Mouse (Mus musculus) lung, embryonic 15.5 days (tissue): Measurements from ENCODE around the gene 4933424G06Rik. TPM values are rescaled to one million over a fixed set of nuclear protein-coding genes. Genes with fewer than 3 reads are reported as not detected.
"Not testable (repeated sequence)": the region's sequence is repeated elsewhere in the genome, so short reads cannot be mapped to it uniquely, and the experiment has no call there.

Experiments
- ATAC-seq: fragments of 200-750 bp; cut with Nextera tagmentation; 2 replicates; pipeline ENCODE4 v1.8.0; 2017; ENCODE audit warnings: moderate number of reproducible peaks, borderline replicate concordance; ENCODE audit not compliant: low FRiP score, low TSS enrichment; ENCODE audit errors: extremely low read depth
- H3K27ac ChIP-seq: fragments of 300-500 bp; sonication (generic); 2 replicates; pipeline ENCODE4 v1.5.1; 2015; ENCODE audit warnings: moderate library complexity, mild to moderate bottlenecking, inconsistent platforms
- H3K27me3 ChIP-seq: fragments of 300-500 bp; sonication (generic); 2 replicates; pipeline ENCODE4 v1.6.1; 2015; ENCODE audit warnings: inconsistent platforms
- H3K36me3 ChIP-seq: fragments of 300-500 bp; sonication (generic); 2 replicates; pipeline ENCODE4 v1.6.1; 2015; ENCODE audit warnings: inconsistent platforms
- H3K4me1 ChIP-seq: fragments of 300-500 bp; sonication (generic); 2 replicates; pipeline ENCODE4 v1.6.1; 2015; ENCODE audit warnings: inconsistent platforms
- H3K4me2 ChIP-seq: fragments of 300-500 bp; sonication (generic); 2 replicates; pipeline ENCODE4 v1.6.1; 2015; ENCODE audit warnings: inconsistent platforms, mild to moderate bottlenecking, moderate library complexity
- H3K4me3 ChIP-seq: fragments of 300-500 bp; sonication (generic); 2 replicates; pipeline ENCODE4 v1.5.1; 2015; ENCODE audit warnings: mild to moderate bottlenecking, inconsistent platforms
- H3K9ac ChIP-seq: fragments of 300-500 bp; sonication (generic); 2 replicates; pipeline ENCODE4 v1.6.1; 2015; ENCODE audit warnings: inconsistent platforms
- H3K9me3 ChIP-seq: fragments of 300-500 bp; sonication (generic); 2 replicates; pipeline ENCODE4 v1.6.1; 2016; ENCODE audit warnings: inconsistent platforms
- WGBS: fragments of 180-500 bp; shearing (Covaris S2); methylation state at CpG from one replicate; pipeline ENCODE4 v1.1.7; 2015; 5-methylcytosine and 5-hydroxymethylcytosine counted together
- polyA plus RNA-seq: library from polyadenylated mRNA; unstranded; fragments of >200 nt; fragmentation: Nextera tagmentation; extraction: Ambion mirVana; gene quantifications from 2 replicates; pipeline ENCODE4 v1.2.1, GENCODE M21; 2015

Gene 4933424G06Rik
- polyA plus RNA-seq, result not detected in 2 replicates

GRCm38 (mm10) chr1:36709854-36710280, at the start of gene 4933424G06Rik:
4933424G06Rik (plus strand) TSS chr1:36710149.
- WGBS, result under 1% methylated on average over 29 of the region's 29 CpGs
- Histone ChIP-seq H3K4me3 (peak within 1 kb of the TSS; percentile 90), H3K27me3 (no peaks in the 10 kb centered on the region), H3K9ac (peak within 1 kb of the TSS; percentile 88), H3K4me2 (peak within 1 kb of the TSS; percentile 76), H3K4me1 (peaks cover 14% of the 10 kb centered on the region), H3K27ac (peak within 1 kb of the TSS; percentile 74), H3K36me3 (peaks cover 17% of the 10 kb centered on the region), H3K9me3 (no peaks in the 10 kb centered on the region)
- ATAC-seq, result peak; percentile 98

- H3K36me3 ChIP-seq, result no peaks in the 10 kb centered on the region
- WGBS, result 41% methylated on average over 4 of the region's 4 CpGs
- no peak overlapping the region for H3K27ac ChIP-seq
- 0 out of 2 replicates have a peak, but pooled peaks cover 4% of the 10 kb centered on the region for H3K4me1 ChIP-seq
- ATAC-seq, result no peak
- no peak overlapping the region for H3K4me2 ChIP-seq
- H3K27me3 ChIP-seq, result no peaks in the 10 kb centered on the region
- no peak overlapping the region for H3K9ac ChIP-seq
- no peak overlapping the region for H3K4me3 ChIP-seq
- H3K9me3 ChIP-seq, result no peaks in the 10 kb centered on the region
Measured at GRCm38 (mm10) chr1:36664457-36664856, 45.5 kb upstream of the 4933424G06Rik start.

- Histone ChIP-seq H3K4me2 (no peak overlapping the region), H3K4me1 (0 out of 2 replicates have a peak, but pooled peaks cover 4% of the 10 kb centered on the region), H3K9me3 (no peaks in the 10 kb centered on the region), H3K9ac (no peak overlapping the region), H3K27ac (no peak overlapping the region), H3K36me3 (no peaks in the 10 kb centered on the region), H3K27me3 (no peaks in the 10 kb centered on the region), H3K4me3 (no peak overlapping the region)
- 54% methylated on average over 11 of the region's 11 CpGs for WGBS
- no peak for ATAC-seq
Measured at GRCm38 (mm10) chr1:36665165-36665723, 44.7 kb upstream of the 4933424G06Rik start.

- Histone ChIP-seq H3K27ac (no peak overlapping the region), H3K4me1 (0 out of 2 replicates have a peak, but pooled peaks cover 4% of the 10 kb centered on the region), H3K27me3 (no peaks in the 10 kb centered on the region), H3K9me3 (no peaks in the 10 kb centered on the region), H3K4me3 (no peak overlapping the region), H3K4me2 (no peak overlapping the region), H3K9ac (no peak overlapping the region), H3K36me3 (no peaks in the 10 kb centered on the region)
- ATAC-seq, result no peak
- WGBS, result 68% methylated on average over 4 of the region's 4 CpGs
Measured at GRCm38 (mm10) chr1:36665934-36666333, 44.0 kb upstream of the 4933424G06Rik start.

- ATAC-seq, H3K4me3 ChIP-seq, H3K9me3 ChIP-seq, H3K27me3 ChIP-seq, H3K4me2 ChIP-seq, H3K27ac ChIP-seq, H3K36me3 ChIP-seq, H3K9ac ChIP-seq, H3K4me1 ChIP-seq: not testable (repeated sequence)
- 65% methylated on average over 4 of the region's 4 CpGs for WGBS
Measured at GRCm38 (mm10) chr1:36668007-36668406, 41.9 kb upstream of the 4933424G06Rik start.

- no peak overlapping the region for H3K9ac ChIP-seq
- H3K4me2 ChIP-seq, result no peak overlapping the region
- no peaks in the 10 kb centered on the region for H3K9me3 ChIP-seq
- H3K36me3 ChIP-seq, result no peaks in the 10 kb centered on the region
- 0 out of 2 replicates have a peak, but pooled peaks cover 1% of the 10 kb centered on the region for H3K4me1 ChIP-seq
- no peak overlapping the region for H3K27ac ChIP-seq
- H3K27me3 ChIP-seq, result no peaks in the 10 kb centered on the region
- WGBS, result 51% methylated on average over 4 of the region's 4 CpGs
- H3K4me3 ChIP-seq, result no peak overlapping the region
- no peak for ATAC-seq
Measured at GRCm38 (mm10) chr1:36670256-36670655, 39.7 kb upstream of the 4933424G06Rik start.

- Histone ChIP-seq H3K36me3 (no peaks in the 10 kb centered on the region), H3K27me3 (no peaks in the 10 kb centered on the region), H3K9me3 (no peaks in the 10 kb centered on the region), H3K27ac (no peak overlapping the region), H3K4me3 (no peak overlapping the region), H3K4me1 (no peaks in the 10 kb centered on the region), H3K4me2 (no peak overlapping the region), H3K9ac (no peak overlapping the region)
- 85% methylated on average over 10 of the region's 10 CpGs for WGBS
- no peak for ATAC-seq
Measured at GRCm38 (mm10) chr1:36671260-36671659, 38.7 kb upstream of the 4933424G06Rik start.

- no peak overlapping the region for H3K4me3 ChIP-seq
- no peaks in the 10 kb centered on the region for H3K36me3 ChIP-seq
- H3K9me3 ChIP-seq, result no peaks in the 10 kb centered on the region
- no peak overlapping the region for H3K27ac ChIP-seq
- WGBS, result 41% methylated on average over 16 of the region's 16 CpGs
- H3K9ac ChIP-seq, result no peak overlapping the region
- no peaks in the 10 kb centered on the region for H3K27me3 ChIP-seq
- no peak overlapping the region for H3K4me2 ChIP-seq
- ATAC-seq, result no peak
- no peaks in the 10 kb centered on the region for H3K4me1 ChIP-seq
Measured at GRCm38 (mm10) chr1:36672648-36673350, 37.1 kb upstream of the 4933424G06Rik start.

GRCm38 (mm10) chr1:36674936-36675335, 35.0 kb upstream of the 4933424G06Rik start:
- WGBS, result 15% methylated on average over 3 of the region's 3 CpGs
- H3K4me1 ChIP-seq, result 0 out of 2 replicates have a peak, but pooled peaks cover 4% of the 10 kb centered on the region

GRCm38 (mm10) chr1:36680893-36681292, 29.1 kb upstream of the 4933424G06Rik start:
- Histone ChIP-seq H3K36me3 (no peaks in the 10 kb centered on the region), H3K9ac (no peak overlapping the region), H3K4me3 (no peak overlapping the region), H3K4me2 (no peak overlapping the region), H3K27me3 (no peaks in the 10 kb centered on the region), H3K4me1 (peaks cover 6% of the 10 kb centered on the region; the same call in 1 of the 2 replicates), H3K27ac (no peak overlapping the region), H3K9me3 (no peaks in the 10 kb centered on the region)
- 74% methylated on average over 7 of the region's 7 CpGs for WGBS
- ATAC-seq, result no peak

More at GRCm38 (mm10) chr1:36674936-36675335, 35.0 kb upstream of the 4933424G06Rik start:
- ATAC-seq, result no peak
- Histone ChIP-seq H3K27me3 (no peaks in the 10 kb centered on the region), H3K4me2 (no peak overlapping the region), H3K36me3 (no peaks in the 10 kb centered on the region), H3K9ac (no peak overlapping the region), H3K4me3 (no peak overlapping the region), H3K9me3 (no peaks in the 10 kb centered on the region), H3K27ac (no peak overlapping the region)

GRCm38 (mm10) chr1:36682620-36683355, 27.2 kb upstream of the 4933424G06Rik start, which contains the start of gene Fam178b:
Fam178b (minus strand) TSS chr1:36683183.
- WGBS, result 89% methylated on average over 39 of the region's 39 CpGs
- no peaks in the 10 kb centered on the region for H3K27me3 ChIP-seq
- no peak within 1 kb of the TSS for H3K9ac ChIP-seq
- no peak within 1 kb of the TSS for H3K27ac ChIP-seq
- H3K36me3 ChIP-seq, result no peaks in the 10 kb centered on the region
- H3K4me3 ChIP-seq, result no peak within 1 kb of the TSS
- no peak for ATAC-seq
- H3K4me1 ChIP-seq, result peaks cover 6% of the 10 kb centered on the region; the same call in 1 of the 2 replicates
- H3K9me3 ChIP-seq, result no peaks in the 10 kb centered on the region
- no peak within 1 kb of the TSS for H3K4me2 ChIP-seq
